Mouse (Mus musculus) WW6 (cell line): ENCODE measurements around the gene Mlh3.
A peak's percentile ranks its signal among the peaks of the same experiment; 100 is the strongest.

Source experiments
- DNase-seq: peaks from one replicate; pipeline ENCODE4 v3.0.0-alpha.2; 2013; ENCODE audit warnings: low read depth, low spot score

Gene Mlh3

DNA sequence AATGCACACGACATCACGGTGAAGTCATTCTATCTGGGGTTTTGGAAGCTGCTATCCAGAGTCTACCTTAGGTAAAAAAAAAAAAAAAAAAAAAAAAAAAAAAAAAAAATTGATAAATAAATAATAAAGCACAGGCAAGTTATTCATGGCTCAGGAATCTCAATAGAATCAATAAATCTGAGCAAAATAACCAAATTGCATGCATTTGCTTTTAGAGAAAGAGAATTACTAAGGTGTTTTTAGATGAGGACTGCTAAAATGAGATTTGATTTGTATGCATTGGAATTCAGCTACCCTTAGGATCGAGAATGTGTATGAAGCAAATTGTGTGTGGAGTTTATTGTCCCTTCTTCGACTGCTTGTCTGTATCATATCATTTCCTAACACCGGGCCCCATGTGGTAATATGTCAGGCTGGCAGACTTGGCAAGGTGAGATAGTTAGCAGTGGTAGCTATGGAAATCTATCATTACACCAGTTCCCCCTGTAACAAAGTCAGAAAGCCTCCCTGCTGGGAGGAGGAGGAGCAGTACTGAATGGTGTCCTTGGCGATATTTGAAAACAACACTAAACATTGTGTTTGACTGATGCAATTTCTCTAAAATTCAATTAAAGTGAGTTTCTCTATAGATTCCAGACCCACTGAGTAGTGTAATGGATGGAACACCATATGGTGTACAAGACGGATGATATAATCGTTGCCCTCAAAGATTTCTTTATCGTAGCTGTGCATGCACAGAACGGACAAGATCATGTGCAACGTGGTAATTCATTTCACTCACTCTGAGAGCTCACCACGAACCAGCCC is 10.6 kb upstream of the Mlh3 start:
- DNase-seq = no peak

DNA sequence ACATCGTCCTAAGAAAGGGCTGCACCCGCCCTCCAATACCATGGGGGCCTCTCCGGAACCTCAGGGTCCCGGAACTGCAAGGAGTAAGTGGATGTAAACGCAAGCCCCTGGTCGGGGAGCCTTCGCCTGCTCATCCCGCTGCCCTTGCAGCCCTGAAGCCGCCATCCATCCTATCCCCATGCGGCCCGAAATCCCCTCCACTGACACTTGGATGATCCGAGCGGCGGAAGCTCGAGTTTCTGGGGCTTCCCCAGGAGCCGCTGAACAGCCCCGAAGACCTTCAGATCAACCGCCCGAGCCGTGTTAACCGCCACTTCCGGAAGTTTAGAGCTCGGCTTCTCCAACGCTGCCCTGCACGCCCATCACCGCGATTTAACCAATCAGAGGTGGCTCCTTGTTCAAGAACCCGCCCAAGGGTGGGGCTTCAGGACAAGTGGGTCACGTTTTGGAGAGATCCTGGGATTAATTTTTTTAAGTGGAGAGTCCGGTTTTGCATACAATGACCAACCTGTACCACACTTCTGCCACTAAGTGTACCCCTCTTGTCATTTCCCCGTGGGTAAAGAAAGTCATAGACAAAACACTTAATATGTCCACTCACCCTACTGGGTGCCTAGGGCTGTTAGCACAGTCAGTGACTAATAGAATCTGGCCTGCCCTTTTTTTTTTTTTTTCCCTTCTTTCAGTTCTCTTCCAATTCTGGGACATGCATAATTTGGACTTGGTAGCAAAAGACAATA is 9.9 kb upstream of the Mlh3 start:
- DNase-seq = peak; percentile 90

DNA sequence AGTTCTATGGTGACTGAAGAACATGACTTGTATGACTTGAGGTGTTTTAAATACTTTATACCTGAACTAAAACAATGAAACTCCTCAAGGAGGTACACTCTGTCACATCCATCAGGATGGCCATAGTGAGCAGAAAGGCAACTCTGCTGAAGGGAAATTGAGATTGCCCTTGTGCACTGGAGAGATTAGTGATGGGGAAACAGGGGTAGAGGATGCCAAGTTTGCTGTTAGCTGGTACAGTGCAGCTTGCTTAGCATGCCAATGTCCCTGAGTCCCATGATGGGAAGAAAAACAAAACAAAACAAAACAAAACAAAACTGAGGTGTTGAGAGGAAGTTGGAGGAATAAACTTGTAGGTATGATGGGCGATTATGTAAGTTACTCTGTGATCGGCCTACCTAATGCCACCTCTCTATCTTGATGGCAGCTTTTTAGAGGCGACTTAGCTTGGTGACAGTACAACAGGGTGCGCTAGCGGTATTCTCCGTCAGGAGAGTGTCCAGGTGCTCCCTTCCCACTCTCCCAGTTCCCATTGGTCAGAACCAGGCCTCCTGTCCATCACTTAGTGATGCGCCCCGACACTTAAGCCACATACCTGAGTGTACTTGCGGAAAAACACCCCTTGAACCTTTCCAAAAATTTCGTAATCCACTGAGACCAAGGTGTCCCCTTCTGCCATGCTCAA is 9.1 kb upstream of the Mlh3 start:
- no peak for DNase-seq

DNA sequence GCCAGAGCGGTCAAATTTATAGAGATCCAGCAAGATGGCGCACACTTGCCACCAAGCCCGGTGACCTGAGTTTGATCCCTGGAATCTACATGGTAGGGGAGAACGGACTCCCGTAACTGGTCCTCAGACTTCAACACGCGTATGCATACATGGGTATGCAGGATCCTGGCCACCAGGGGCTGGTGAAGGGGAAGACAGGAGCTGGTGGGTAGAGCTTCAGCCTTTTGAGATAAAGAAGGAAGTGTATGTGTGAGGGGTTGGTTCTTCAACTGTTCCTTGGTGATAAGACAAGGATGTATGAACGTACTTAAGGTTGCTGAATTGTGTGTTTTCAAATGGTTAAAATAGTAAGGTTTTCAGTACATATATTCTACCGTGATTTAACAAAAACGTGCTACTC is 8.5 kb upstream of the Mlh3 start:
- no peak for DNase-seq

DNA sequence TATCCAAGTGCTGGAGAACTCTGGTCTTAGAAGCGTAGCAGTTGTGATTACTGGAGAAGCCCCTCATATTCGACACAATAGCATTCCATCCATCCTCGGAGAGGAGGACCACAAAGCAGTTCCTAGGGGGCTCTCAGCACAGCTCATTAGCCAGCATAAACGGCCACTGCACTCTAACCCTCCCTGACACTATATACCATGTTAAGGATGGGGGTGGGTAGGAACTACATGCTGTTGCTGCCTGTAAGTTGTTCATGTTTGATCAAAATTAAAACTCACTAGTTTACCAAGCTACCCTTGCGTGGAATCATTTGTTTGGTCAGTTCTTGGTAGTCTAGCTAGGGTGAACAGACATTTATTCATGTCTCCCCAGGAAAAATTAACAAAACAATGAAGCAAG is 5.9 kb upstream of the Mlh3 start:
- no peak for DNase-seq

DNA sequence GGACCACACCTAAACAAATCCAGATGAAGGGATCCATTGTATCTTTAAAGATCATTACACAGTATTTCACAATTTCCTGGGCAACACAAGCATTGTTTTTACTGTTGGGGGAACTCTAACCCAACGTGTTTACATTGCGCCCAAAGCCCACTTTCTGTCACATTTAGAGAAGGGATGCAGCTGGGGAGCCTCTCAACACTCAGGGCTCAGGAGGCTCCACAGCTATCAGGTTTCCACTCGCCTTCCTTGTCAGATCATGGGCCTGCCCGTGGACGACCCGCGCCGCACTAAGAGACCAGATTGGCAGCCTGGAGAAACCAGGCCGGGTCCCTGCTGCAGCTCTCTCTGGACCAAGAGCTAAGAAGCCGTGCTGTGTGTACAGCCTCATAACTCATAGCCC is 3.1 kb upstream of the Mlh3 start:
- DNase-seq = no peak

DNA sequence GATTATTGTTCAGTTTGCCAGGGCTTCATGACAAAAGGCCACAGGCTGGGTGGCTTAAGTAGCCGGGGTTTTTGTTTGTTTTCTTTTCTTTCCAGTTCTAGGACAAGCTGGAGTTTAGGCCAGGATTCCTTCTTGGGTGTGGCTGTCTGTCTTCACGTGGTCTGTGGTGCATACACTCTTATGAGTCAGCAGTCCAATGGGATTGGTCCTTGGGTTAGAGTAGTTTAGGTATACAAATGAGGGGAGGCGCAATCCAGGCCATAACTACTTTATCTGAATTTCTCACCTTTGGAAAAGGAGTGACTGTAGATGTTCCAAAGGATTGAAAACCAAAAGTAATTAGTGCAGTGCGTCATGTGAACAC is 1.4 kb upstream of the Mlh3 start:
- DNase-seq = no peak

DNA sequence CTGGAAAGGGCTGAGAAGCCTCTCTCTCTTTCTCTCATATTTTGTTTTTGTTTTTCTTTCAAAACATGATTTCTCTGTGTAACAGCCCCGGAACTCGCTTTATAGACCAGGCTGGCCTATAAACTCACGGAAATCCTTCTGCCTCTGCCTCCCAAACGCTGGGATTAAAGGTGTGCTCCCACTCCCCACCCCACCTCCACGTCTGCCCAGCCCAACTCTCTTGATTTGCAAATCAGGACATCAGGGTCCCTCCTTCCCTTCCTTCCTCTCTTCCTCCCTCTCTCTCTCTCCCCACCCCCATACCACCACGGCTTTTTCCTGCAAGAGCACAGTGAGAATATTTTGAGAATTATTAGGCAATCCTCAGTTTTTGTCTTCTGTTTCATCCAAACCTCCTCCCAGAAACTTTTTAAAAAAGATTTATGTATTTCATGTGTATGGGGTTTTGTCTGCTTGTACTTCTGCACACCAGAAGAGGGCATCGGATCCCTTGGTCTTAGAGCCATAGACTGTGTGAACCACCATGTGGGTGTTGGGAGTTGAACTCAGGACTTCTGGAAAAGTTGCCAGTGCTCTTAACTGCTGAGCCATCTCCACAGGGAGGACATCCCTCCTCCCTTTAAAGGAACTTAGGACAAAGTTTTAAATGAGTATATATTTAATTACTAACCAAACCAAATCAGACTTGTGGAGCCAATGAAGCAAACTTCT is 888 bp upstream of the Mlh3 start:
- DNase-seq = no peak

DNA sequence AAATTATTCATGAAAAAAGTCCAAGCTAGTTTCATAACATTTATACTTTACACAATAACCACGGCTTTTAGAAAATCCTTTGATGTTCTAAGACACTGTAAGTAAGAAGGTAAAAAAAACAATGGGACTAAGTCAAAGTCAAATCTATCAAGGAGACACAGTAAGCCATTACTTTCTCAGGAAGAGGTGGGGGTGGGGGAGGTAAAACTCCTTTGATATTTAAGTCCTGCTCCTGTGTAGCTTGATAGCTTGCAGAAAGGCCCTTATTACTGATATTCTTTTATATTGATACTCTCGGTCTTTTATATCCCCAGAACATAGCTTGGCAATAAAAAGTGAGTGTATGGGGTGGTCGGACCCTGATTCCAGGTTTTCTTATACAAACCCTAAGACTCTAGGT is 578 bp downstream of the Mlh3 start:
- DNase-seq = no peak

DNA sequence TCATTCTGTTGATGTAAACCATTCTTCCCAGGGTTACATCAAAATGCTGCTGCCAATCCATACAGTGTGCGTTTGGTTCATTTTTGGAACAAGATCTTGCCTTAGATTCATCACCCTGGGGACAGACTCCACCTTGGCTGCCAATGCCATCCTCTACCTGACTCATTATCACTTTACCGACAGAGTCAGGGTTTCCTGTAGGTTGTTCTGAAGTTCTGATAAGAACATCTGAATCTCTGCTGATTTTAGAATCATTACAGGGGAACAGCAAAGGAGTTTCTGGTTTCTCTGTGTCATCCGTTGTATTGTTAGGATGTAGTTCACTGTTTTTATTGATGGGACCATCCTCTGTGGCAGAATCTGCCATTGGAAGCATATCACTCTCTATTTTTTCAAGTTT is 4.2 kb downstream of the Mlh3 start:
- no peak for DNase-seq

DNA sequence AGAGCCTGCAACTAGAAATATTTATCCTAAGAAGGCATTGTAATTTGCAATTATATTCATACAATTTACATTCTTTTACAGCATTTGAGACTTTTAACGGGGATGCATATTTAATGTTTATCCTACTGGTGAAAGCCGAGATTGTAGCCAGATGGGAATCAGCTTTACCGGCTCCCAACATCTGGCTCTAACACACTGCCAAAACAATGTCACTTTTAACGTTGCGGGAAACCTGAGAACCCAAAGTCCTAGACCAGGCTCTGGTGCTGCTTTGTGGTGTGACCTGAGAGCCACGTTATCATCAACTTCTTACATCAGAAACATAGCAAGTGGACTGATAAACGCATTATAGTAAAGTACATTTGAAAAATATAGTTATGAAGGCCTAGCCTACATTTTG is 5.5 kb downstream of the Mlh3 start:
- no peak for DNase-seq

DNA sequence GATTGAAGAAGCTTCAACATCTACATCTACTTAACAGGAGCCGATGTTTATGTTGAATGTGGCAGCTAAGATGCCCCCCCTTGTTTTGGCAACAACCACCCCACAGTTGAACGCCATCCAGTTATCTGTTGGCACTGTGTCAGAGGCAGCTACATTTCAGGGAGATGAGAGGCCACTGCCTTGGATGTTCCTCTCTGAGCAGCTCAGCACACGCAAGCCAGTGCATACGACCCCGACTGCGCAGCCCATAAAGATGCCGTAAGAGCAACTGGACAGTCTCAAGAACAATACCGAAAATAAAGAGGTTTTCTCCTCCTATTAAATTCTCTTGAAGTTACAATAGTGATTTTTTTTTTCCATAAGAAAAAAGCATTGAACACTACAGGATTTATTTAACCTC is 5.9 kb downstream of the Mlh3 start:
- DNase-seq = no peak

DNA sequence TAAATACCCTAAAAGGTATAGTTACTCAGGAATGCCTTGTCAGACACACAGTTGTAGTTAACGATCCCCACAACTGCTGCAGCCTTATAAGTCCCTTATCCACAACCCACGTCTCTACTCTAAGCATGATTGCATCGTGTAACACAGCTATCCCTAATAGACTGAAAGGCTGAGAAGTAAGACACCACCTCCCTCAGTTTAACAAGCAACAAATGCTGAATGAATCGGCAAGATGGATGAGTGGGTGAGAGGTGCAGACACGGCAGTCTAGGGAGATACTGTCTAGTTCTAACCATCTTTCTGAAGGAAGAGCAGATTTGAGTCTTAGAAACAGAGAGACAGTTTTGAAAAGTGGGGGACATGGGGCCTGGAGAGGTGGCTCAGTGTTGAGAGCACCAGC is 7.2 kb downstream of the Mlh3 start:
- no peak for DNase-seq

DNA sequence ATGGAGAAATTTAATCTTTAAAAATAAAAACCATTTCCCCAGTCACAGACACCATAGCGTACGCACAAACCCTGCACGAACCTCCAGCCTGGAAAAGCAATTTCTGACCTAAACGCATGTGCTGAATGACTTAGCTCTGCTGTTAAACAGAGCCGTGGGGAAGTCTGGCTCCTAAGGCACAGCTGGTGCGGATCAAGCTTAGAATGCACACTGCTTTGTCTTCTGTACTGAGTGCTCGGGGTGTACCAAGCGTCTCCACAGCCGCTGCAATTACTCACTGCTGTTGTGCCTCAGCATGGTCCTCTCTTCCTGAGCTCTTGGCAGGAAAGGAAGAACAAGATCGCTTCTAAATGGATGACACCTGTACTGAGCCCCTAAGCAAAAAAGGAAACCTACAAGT is 7.9 kb downstream of the Mlh3 start:
- no peak for DNase-seq

DNA sequence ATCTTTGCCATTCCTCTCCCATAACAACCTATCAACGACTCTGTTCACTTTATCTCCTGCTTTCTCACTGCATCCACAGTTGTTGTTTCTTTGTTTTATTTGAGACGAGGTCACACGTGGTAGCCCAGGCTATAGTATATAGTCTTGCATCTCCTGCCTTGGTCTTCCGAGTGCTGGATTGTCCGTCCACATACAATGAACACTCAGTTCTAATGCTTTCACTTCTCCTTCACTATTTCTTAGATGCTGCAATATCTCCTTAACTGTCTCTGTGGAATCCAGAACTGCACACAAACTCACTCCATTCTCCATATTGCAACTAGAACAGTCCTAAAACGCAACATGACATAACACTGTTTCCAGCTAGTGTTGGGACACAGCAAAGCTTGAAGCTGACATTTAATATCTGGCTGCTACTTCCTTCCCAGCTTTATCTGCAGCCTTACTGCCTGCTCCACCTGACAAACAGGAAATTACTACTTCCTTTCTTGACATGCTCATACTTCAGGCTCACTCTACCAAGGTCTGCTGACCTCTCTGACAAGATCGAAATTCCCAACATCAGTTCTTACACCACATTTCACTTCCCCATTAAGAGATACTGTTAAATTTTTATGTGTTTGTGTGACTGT is 13.3 kb downstream of the Mlh3 start:
- no peak for DNase-seq

DNA sequence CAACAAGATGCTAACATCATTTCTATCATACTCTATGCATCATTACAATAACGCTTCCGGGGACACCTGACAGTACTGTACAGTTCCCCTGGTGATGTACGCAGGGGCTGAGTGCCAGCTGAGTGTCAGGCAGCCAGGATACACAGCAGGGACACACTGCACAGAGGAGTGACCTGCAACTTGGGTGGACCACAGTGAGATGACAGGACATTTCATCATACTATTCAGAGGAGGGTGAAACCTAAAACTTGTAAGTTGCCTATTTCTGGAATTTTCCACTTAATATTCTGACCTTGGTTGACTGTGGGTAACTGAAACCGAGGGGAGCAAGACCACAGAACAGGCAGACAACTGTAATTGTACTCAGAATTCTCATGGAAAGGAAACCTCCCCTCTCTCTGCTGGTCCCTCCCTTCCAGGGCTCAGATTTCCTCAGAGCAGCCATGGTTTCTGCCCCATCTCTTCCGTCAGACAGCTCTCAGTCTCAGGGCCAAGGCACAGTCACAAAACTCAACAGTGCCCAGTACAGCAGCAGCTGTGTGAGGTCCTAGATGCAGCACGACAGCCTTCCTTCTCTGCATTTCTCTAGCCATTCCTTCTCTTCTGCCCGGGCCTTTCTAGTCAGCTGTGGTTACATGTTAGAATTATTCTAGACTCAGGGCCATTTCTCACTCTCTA is 14.2 kb downstream of the Mlh3 start:
- no peak for DNase-seq

DNA sequence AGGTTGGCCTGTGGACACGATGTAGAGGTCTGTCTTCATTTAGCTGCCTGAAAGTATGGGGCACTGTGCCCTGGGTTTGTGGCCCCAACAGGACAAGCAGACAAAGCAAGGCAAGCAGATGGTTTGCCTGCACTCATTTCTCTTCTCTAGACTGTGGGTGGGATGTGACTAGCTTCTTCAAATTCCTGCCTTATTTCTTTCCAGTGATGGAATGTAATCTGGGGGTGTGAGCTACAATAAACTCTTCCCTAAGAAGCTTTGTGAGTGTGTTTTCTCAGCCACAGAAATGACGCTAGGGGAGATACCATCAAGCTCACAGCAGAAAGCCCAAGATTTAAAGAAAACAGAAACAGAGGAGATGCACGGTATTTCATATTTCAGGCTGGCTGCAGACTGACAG is 18.3 kb downstream of the Mlh3 start:
- DNase-seq = no peak

DNA sequence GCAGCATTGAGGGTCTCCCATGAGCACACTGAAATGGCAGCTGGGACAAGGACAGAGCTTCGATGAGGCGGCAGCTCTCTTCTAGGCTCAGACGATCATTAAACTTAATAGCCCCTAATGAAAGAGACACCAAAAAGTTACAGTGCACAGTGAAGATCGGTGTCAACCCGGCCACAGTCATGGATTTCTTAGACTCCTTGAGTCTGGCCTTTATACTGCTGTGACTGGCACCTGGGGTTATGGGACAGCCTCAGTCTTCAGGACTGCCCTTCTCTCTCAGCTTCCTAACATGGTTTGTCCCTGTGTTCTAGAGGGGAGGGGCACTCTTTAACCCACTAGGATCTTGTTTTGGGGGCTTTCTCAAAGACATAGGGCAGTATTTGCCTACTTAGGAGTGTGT is 32.8 kb downstream of the Mlh3 start:
- no peak for DNase-seq

DNA sequence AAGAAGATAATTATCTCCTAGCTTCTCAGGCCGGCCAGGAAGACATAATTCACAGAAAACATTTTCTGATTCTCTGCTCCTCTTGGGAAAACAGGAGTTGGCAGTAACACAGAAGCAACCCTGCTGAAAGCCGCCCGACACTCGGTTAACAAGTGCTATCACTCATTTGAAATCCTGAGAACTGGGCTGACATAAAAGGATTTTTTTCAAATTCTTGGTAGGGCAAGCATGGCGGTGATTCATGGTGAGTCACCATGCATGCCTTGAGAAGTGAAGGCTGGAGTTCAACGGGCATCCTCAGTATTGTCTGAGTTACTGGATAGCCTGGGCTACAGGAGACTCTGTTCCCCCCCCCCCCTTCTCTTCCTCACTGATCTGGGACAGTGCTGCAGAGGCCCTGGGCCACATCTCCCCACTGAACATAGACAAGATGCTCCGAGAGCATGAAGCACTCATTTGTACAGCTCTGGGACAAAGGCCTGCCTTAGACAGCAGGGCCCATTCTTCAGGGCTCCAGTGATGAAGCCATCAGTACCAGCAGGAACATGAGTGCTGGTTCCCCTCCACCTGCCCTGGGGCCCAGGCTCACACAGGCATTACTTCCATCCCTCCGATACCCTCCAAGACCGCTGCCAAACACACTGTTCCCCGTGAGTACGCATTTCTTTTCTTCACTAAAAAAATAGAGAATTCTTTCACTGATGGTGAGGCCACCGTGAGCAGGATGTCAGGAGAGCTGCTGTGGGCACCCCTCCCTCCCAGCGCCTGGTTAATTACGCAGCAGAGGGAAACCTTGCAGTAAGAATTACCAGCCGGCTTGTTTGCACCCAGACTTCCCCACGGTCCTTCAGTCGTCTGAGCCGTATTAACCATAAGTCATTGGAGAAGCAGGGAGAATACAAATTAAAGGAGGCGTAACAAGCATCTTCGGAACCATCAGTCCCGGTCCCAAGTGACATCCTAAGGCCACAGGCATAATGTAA is 36.7 kb downstream of the Mlh3 start:
- no peak for DNase-seq
